Mouse (Mus musculus): ENCODE results near the gene Abhd15. TPM values are rescaled to one million over a fixed set of nuclear protein-coding genes. Genes with fewer than 3 reads are reported as not detected.

Abhd15 gene
- polyA plus RNA-seq, 1 experiment from 2014 or later, result 4.9 TPM

DNA sequence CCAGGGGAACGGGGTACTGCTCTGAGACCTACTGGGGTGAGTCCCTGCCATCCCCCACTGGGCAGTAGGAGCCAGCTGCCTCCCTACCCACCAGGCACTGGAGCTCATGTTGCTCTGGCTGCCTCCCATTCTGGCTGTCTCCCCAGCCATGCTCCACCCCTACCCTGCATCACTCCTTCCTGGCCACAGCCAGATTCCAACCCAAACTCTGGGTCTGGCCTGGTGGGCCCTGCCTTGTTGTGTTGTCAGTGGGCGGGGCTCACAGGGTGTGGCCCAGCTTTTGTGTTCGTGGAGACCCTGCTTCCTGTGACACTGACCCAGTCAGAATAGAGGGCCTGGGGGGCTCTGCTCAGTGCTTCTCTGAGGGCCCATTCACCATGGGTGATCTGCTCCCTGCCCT is 11.4 kb upstream of the Abhd15 start:
- Histone ChIP-seq H3K27me3 (no peaks in the 10 kb centered on the region), H3K27ac (replicated peaks) (no peak overlapping the region), H3K4me1 (replicated peaks) (peaks cover 9% of the 10 kb centered on the region), H3K4me2 (no peak overlapping the region), H3K4me3 (replicated peaks) (no peak overlapping the region), H3K9me3 (replicated peaks) (no peaks in the 10 kb centered on the region), H3K9ac (no peak overlapping the region), H3K36me3 (replicated peaks) (peaks cover 63% of the 10 kb centered on the region)
- ATAC-seq (ENCODE audit: insufficient read depth), result no peak
- 43% methylated on average over 3 of the region's 3 CpGs for WGBS (ENCODE audit: insufficient replicate concordance)

DNA sequence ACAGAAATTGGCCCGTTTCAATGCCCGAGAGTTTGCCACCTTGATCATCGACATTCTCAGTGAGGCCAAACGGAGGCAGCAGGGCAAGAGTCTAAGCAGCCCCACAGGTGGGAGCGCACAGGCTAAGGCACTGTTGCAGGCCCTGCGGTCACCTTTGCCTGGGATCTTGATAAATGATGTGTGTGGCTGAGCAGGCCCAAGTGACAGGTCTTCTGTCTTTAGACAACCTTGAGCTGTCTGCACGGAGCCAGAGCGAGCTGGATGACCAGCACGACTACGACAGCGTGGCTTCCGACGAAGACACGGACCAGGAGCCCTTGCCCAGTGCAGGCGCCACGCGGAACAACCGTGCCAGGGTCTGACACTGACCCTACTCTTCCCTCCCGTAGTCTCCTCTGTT is 10.5 kb upstream of the Abhd15 start:
- no peak for ATAC-seq (ENCODE audit: insufficient read depth)
- no peaks in the 10 kb centered on the region for H3K9me3 ChIP-seq (replicated peaks)
- no peak overlapping the region for H3K4me3 ChIP-seq (replicated peaks)
- H3K27me3 ChIP-seq, result 0 out of 2 replicates have a peak, but pooled peaks cover 4% of the 10 kb centered on the region
- H3K4me2 ChIP-seq, result no peak overlapping the region
- no peak overlapping the region for H3K27ac ChIP-seq (replicated peaks)
- H3K4me1 ChIP-seq (replicated peaks), result peaks cover 11% of the 10 kb centered on the region
- H3K36me3 ChIP-seq (replicated peaks), result peaks cover 61% of the 10 kb centered on the region
- H3K9ac ChIP-seq, result no peak overlapping the region
- 83% methylated on average over 19 of the region's 19 CpGs for WGBS (ENCODE audit: insufficient replicate concordance)

DNA sequence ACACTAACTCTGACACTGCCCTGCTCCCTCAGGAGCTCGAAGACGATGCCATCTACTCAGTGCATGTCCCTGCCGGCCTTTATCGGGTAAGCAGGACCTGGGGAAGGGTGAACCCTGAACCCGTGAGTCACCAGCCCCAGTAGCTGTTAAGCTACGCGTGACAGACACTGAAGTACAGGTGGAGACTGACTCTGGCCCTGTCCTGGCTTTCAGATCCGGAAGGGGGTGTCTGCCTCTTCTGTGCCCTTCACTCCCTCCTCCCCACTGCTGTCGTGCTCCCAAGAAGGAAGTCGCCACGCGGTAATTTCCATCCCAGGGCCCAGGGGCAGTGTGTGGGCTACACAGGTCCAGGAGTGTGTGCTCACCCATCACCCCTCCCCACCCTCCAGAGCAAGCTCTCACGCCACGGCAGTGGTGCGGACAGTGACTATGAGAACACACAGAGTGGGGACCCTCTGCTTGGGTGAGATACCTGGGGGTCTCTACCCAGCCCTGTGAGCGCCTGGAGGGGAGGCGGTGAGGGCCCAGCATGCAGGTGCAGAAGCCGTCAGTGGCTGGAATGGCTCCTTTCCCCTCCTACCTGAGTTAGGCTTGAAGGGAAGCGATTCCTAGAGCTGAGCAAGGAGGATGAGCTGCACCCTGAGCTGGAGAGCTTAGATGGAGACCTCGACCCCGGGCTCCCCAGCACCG is 9.5 kb upstream of the Abhd15 start:
- Histone ChIP-seq H3K4me3 (replicated peaks) (no peak overlapping the region), H3K4me2 (no peak overlapping the region), H3K9ac (no peak overlapping the region), H3K4me1 (replicated peaks) (peaks cover 11% of the 10 kb centered on the region), H3K36me3 (replicated peaks) (peaks cover 51% of the 10 kb centered on the region), H3K27me3 (peaks cover 4% of the 10 kb centered on the region; the same call in 1 of the 2 replicates), H3K27ac (replicated peaks) (no peak overlapping the region), H3K9me3 (replicated peaks) (no peaks in the 10 kb centered on the region)
- no peak for ATAC-seq (ENCODE audit: insufficient read depth)
- WGBS (ENCODE audit: insufficient replicate concordance), result 81% methylated on average over 22 of the region's 22 CpGs

DNA sequence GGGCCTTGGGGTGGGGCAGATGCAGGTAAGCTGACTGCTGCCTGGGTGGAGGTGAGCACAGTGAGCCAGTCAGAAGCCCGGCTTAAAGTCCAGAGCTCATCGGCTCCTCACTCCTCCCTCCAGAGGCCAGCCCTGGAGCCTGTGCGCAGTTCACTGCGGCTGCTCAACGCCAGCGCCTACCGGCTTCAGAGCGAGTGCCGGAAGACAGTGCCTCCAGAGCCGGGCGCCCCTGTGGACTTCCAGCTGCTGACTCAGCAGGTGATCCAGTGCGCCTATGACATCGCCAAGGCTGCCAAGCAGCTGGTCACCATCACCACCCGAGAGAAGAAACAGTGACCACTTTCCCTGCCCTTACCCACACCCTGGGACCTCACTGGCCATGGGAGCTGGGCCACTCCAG is 8.6 kb upstream of the Abhd15 start:
- no peak overlapping the region for H3K9ac ChIP-seq
- H3K36me3 ChIP-seq (replicated peaks), result peaks cover 44% of the 10 kb centered on the region
- H3K4me1 ChIP-seq (replicated peaks), result peaks cover 11% of the 10 kb centered on the region
- no peak overlapping the region for H3K4me2 ChIP-seq
- no peak overlapping the region for H3K27ac ChIP-seq (replicated peaks)
- 86% methylated on average over 14 of the region's 14 CpGs for WGBS (ENCODE audit: insufficient replicate concordance)
- no peak overlapping the region for H3K4me3 ChIP-seq (replicated peaks)
- H3K27me3 ChIP-seq, result peaks cover 4% of the 10 kb centered on the region; the same call in 1 of the 2 replicates
- ATAC-seq (ENCODE audit: insufficient read depth), result no peak
- H3K9me3 ChIP-seq (replicated peaks), result no peaks in the 10 kb centered on the region

DNA sequence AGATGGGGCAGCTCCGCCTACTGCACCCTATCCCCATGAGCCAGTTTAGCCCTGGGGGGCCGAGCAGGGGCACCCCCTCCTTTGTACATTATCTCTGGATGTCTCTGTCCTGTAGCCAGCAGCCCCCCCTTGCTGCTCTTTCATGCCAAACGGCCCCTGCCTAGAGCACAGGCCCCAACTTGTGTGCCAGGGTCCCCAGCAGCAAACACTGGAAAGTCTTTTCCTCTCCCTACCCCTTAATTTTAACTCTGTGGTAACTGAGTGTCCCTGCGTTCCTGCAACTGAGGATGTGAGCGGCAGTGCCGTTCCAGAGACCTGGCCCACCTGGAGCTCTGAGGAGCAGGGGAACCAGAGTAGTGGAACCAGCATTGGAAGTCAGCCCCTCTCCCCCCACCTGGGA is 8.0 kb upstream of the Abhd15 start:
- no peak overlapping the region for H3K4me2 ChIP-seq
- H3K27ac ChIP-seq (replicated peaks), result no peak overlapping the region
- 76% methylated on average over 6 of the region's 6 CpGs for WGBS (ENCODE audit: insufficient replicate concordance)
- no peak overlapping the region for H3K9ac ChIP-seq
- ATAC-seq (ENCODE audit: insufficient read depth), result no peak
- H3K9me3 ChIP-seq (replicated peaks), result no peaks in the 10 kb centered on the region
- H3K36me3 ChIP-seq (replicated peaks), result peaks cover 44% of the 10 kb centered on the region
- H3K4me3 ChIP-seq (replicated peaks), result no peak overlapping the region
- peaks cover 4% of the 10 kb centered on the region; the same call in 1 of the 2 replicates for H3K27me3 ChIP-seq
- peaks cover 11% of the 10 kb centered on the region for H3K4me1 ChIP-seq (replicated peaks)

DNA sequence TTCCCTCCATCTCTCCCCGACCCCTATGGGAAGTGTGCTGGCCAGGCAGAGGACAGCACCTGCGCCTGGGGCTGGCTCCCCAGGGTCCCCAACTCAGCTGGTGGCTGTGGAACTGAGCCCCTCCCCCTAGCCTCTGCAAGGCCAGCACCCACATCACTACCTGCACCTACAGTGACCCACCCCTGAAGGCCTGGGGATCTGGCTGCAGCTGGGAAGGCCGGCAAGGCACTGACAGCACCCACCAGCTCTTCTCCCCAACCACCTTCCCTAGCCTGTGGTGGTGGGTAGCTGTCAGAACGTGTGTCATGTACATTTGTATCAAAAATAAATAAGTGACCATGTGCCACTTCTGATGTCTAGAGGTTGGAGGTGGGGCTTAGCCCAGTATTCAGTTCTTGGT is 7.5 kb upstream of the Abhd15 start:
- Histone ChIP-seq H3K9ac (no peak overlapping the region), H3K4me1 (replicated peaks) (peaks cover 14% of the 10 kb centered on the region), H3K27me3 (peaks cover 4% of the 10 kb centered on the region; the same call in 1 of the 2 replicates), H3K27ac (replicated peaks) (no peak overlapping the region), H3K9me3 (replicated peaks) (no peaks in the 10 kb centered on the region), H3K4me2 (no peak overlapping the region), H3K36me3 (replicated peaks) (peaks cover 44% of the 10 kb centered on the region), H3K4me3 (replicated peaks) (no peak overlapping the region)
- WGBS (ENCODE audit: insufficient replicate concordance), result 63% methylated on average over 4 of the region's 4 CpGs
- no peak for ATAC-seq (ENCODE audit: insufficient read depth)

DNA sequence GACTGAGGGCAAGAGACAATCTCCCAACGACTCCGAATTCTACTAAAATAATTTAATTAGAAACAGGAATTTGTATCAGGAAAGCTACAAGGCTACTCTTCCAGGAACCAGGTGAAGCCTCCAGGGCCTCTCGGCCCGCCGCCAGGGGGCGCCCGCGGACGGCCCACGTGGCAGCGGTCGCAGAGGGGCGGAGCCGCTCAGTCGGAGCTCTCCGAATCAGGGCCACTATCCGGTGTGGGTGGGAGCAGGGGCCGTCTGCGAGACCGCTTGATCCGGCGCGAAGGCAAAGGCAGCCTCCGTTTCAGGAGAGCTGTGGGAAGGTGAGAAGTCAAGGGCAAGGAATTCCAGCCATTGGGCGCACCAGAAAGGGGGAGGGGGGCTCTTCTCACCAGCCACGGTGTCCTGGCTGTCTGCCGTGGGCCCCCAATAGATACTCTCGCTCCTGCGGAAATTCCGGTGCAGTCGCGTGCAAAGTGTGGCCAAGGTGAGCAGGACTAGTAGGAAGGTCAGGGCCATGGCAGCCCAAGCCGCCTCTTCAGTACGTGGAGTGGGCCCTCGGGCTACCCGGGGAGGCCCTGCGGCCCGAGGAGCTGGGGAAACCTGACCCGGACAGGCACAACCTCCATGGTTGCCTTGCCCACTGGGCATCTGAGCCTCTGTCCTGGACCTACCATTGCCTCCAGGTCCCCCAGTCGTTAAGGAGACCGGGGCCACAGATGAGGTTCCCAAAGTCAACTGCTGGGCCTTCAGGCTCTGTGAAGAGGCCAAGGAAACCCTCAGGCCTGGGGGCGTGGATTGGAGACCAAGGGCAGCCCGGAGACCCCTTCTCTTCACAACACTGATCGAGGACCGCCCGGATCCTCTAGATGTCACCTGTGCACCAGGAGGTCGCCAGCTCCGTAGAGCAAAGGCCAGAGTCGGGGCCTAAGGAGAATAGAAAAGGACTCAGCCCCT is 6.6 kb upstream of the Abhd15 start:
- Histone ChIP-seq H3K9ac (0 out of 2 replicates have a peak overlapping the region, but pooled peaks have one; percentile 30), H3K36me3 (replicated peaks) (peaks cover 36% of the 10 kb centered on the region), H3K9me3 (replicated peaks) (no peaks in the 10 kb centered on the region), H3K27me3 (peaks cover 4% of the 10 kb centered on the region; the same call in 1 of the 2 replicates), H3K27ac (replicated peaks) (no peak overlapping the region), H3K4me3 (replicated peaks) (peak overlapping the region; percentile 40), H3K4me2 (peak overlapping the region; percentile 74), H3K4me1 (replicated peaks) (peaks cover 22% of the 10 kb centered on the region)
- WGBS (ENCODE audit: insufficient replicate concordance), result 22% methylated on average over 49 of the region's 49 CpGs
- peak; percentile 47; the same call in 1 of the 2 replicates for ATAC-seq (ENCODE audit: insufficient read depth)

DNA sequence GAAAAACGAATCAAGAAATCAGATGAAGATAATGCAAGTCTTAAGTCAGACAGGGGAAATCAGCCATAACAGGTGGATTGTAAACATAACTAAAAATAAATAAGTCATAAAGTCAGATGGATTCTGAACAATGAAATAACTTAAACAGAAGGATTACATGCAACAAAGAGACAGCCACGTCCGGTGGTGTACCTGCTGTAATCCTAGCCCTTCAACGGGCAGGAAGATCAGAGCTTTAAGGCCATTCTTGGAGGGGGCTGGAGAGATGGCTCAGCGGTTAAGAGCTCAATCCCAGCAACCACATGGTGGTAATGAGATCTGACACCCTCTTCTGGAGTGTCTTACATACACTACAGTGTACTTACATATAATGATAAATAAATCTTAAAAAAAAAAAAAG is 3.6 kb upstream of the Abhd15 start:
- H3K9ac ChIP-seq, result no peak overlapping the region
- H3K4me3 ChIP-seq (replicated peaks), result no peak overlapping the region
- H3K27me3 ChIP-seq, result peaks cover 28% of the 10 kb centered on the region
- WGBS (ENCODE audit: insufficient replicate concordance), result 61% methylated on average over 5 of the region's 5 CpGs
- no peak for ATAC-seq (ENCODE audit: insufficient read depth)
- no peak overlapping the region for H3K27ac ChIP-seq (replicated peaks)
- peaks cover 8% of the 10 kb centered on the region for H3K36me3 ChIP-seq (replicated peaks)
- no peak overlapping the region for H3K4me2 ChIP-seq
- H3K9me3 ChIP-seq (replicated peaks), result no peaks in the 10 kb centered on the region
- peaks cover 52% of the 10 kb centered on the region for H3K4me1 ChIP-seq (replicated peaks)

DNA sequence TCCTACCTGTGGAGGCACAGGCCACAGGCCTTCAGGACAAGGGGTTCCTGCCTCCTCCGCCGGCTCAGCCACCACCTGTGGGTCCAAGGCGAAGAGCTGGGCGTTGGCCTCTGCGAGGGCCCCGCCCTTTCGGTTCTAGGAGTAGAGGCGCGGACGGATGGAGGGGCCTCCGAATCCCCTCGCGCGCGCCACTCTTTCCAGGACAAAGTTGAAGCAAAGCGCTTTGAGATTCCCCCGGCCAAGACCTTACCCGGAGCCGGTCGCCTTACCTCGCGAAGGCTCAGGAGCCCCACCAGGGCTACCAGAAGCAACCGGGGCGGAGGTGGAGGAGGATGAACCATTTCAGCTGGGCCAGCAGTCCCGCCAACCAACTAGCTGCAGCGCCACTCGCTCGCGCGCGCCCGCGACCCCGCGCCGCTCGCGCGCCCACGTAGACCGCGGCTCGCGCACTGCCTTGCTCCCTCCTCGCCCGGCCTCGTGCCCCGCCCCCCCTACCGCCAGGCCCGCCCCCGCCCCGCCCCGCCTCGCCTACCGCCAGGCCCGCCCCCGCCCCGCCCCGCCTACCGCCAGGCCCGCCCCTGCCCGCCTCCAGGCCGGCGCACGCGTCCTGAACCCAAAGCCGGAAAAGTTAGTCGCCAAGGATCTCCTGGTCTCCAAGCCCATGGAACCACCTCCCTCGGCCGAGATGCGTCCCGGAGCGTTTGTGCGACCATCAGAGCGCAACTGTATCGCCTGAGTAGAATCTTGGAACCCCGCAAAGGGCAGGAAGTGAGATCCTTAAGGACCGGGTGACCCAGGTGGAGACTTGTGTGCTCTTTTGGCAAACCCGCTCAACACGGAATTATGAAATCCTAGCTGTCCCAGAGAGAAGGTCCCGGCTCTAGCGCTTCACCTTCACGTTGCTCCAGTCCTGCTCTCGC is 1.8 kb upstream of the Abhd15 start:
- Histone ChIP-seq H3K27me3 (peaks cover 46% of the 10 kb centered on the region), H3K27ac (replicated peaks) (peak overlapping the region; percentile 77), H3K9ac (peak overlapping the region; percentile 61), H3K9me3 (replicated peaks) (no peaks in the 10 kb centered on the region), H3K36me3 (replicated peaks) (no peaks in the 10 kb centered on the region), H3K4me2 (peak overlapping the region; percentile 98), H3K4me3 (replicated peaks) (peak overlapping the region; percentile 75), H3K4me1 (replicated peaks) (peaks cover 63% of the 10 kb centered on the region)
- ATAC-seq (ENCODE audit: insufficient read depth), result peak; percentile 78
- WGBS (ENCODE audit: insufficient replicate concordance), result under 1% methylated on average over 83 of the region's 84 CpGs

DNA sequence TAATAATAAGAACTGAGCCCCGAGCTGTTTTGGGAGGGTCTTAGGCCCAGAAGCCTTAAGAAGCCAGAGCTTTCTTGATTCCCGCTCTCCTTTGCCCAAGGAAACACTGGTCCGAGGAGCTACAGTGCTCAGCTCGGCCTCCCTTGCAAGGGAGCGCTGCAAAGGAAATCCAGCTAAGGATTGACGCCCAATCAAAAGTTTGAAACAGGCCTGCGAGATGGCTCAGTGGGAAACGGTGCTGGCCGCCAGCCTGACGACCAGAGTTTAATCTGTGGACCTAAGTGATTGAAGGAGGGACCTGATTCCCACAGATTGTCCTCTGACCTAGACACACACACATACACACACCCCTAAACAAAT is 1.1 kb upstream of the Abhd15 start:
- Histone ChIP-seq H3K4me3 (replicated peaks) (peak overlapping the region; percentile 75), H3K36me3 (replicated peaks) (no peaks in the 10 kb centered on the region), H3K4me1 (replicated peaks) (peaks cover 63% of the 10 kb centered on the region), H3K4me2 (peak overlapping the region; percentile 98), H3K27me3 (peaks cover 50% of the 10 kb centered on the region), H3K27ac (replicated peaks) (peak overlapping the region; percentile 43; the same call in 1 of the 2 replicates), H3K9ac (peak overlapping the region; percentile 51), H3K9me3 (replicated peaks) (no peaks in the 10 kb centered on the region)
- ATAC-seq (ENCODE audit: insufficient read depth), result no peak
- WGBS (ENCODE audit: insufficient replicate concordance), result 6% methylated on average over 10 of the region's 10 CpGs
